Mouse (Mus musculus) liver, embryonic 14.5 days (tissue): Measurements from ENCODE around the gene Mga. TPM values are rescaled to one million over a fixed set of nuclear protein-coding genes. Genes with fewer than 3 reads are reported as not detected.

Experiments
- ATAC-seq: fragments of 200-750 bp; cut with Nextera tagmentation; 2 replicates; pipeline ENCODE4 v1.8.0; 2017; ENCODE audit warnings: moderate number of reproducible peaks, mild to moderate bottlenecking, moderate library complexity; ENCODE audit not compliant: insufficient read depth
- DNase-seq, 3 experiments: peaks; one replicate each; pipeline ENCODE4 v3.0.0-alpha.2; 2012 to 2013; ENCODE audit warnings: low read depth in 3 of 3, low spot score in 3 of 3
- H3K27ac ChIP-seq: fragments of 300-500 bp; sonication (generic); 2 replicates; pipeline ENCODE4 v1.5.1; 2014; ENCODE audit warnings: moderate library complexity, mild to moderate bottlenecking, control low read depth, inconsistent platforms
- H3K27me3 ChIP-seq: fragments of 300-500 bp; sonication (generic); 2 replicates; pipeline ENCODE4 v1.6.1; 2014; ENCODE audit warnings: mild to moderate bottlenecking, low read length, moderate library complexity; ENCODE audit not compliant: control insufficient read depth, insufficient read depth
- H3K36me3 ChIP-seq: fragments of 300-500 bp; sonication (generic); replicated peaks from 2 replicates; pipeline ENCODE4 v1.6.1; 2014; ENCODE audit warnings: low read depth; ENCODE audit not compliant: control insufficient read depth, insufficient read depth
- H3K4me1 ChIP-seq, 2 experiments: fragments of 200-500 bp in 1 of 2; fragments of 300-500 bp in 1 of 2; sonication (generic) in 1 of 2; replicated peaks; 2 replicates each; pipeline ENCODE4 v1.6.1; 2012 to 2014; ENCODE audit warnings: antibody characterized with exemption in 1 of 2, inconsistent platforms in 1 of 2, low read length in 1 of 2; ENCODE audit not compliant: control insufficient read depth in 2 of 2, insufficient read depth in 2 of 2
- H3K4me2 ChIP-seq: fragments of 300-500 bp; sonication (generic); 2 replicates; pipeline ENCODE4 v1.6.1; 2014; ENCODE audit warnings: low read depth, mild to moderate bottlenecking, control low read depth, moderate library complexity
- H3K4me3 ChIP-seq, 2 experiments: fragments of 200-500 bp in 1 of 2; fragments of 300-500 bp in 1 of 2; sonication (generic) in 1 of 2; 2 replicates each; pipeline ENCODE4 v1.5.1; 2012 to 2014; ENCODE audit warnings: low read depth in 2 of 2, low read length in 2 of 2, mild to moderate bottlenecking in 2 of 2, control low read depth in 1 of 2, inconsistent platforms in 1 of 2, moderate library complexity in 1 of 2; ENCODE audit not compliant: insufficient read depth in 1 of 2
- H3K9ac ChIP-seq: fragments of 300-500 bp; sonication (generic); replicated peaks from 2 replicates; pipeline ENCODE4 v1.6.1; 2014; ENCODE audit warnings: mild to moderate bottlenecking, control low read depth, moderate library complexity
- H3K9me3 ChIP-seq: fragments of 300-500 bp; sonication (generic); 2 replicates; pipeline ENCODE4 v1.6.1; 2016; ENCODE audit warnings: low read length, mixed read lengths; ENCODE audit not compliant: control insufficient read depth
- CTCF ChIP-seq: IDR thresholded peaks from 2 replicates; pipeline ENCODE4 v1.5.1; 2016; ENCODE audit warnings: antibody characterized with exemption, low read depth, control low read depth
- EP300 ChIP-seq: IDR thresholded peaks from 2 replicates; pipeline ENCODE4 v1.6.1; 2016; ENCODE audit warnings: antibody characterized with exemption, low read depth
- WGBS: fragments of 180-500 bp; shearing (Covaris S2); extraction: QIAGEN DNeasy Blood & Tissue Kit; methylation state at CpG from one replicate; pipeline ENCODE4 v1.1.7; 2014; ENCODE audit not compliant: insufficient replicate concordance; 5-methylcytosine and 5-hydroxymethylcytosine counted together
- polyA plus RNA-seq, 2 experiments: library from polyadenylated mRNA; depleted of rRNA in 1 of 2; stranded (reverse) in 1 of 2; unstranded in 1 of 2; fragments of >200 nt; fragmentation: Nextera tagmentation in 1 of 2; extraction: Ambion mirVana in 1 of 2; gene quantifications; 2 replicates each; pipeline versions ENCODE4 v1.2.1 to v1.2.3; 2012 to 2014

Gene Mga
- polyA plus RNA-seq, 2 experiments: 4.6 to 6.6 TPM

DNA sequence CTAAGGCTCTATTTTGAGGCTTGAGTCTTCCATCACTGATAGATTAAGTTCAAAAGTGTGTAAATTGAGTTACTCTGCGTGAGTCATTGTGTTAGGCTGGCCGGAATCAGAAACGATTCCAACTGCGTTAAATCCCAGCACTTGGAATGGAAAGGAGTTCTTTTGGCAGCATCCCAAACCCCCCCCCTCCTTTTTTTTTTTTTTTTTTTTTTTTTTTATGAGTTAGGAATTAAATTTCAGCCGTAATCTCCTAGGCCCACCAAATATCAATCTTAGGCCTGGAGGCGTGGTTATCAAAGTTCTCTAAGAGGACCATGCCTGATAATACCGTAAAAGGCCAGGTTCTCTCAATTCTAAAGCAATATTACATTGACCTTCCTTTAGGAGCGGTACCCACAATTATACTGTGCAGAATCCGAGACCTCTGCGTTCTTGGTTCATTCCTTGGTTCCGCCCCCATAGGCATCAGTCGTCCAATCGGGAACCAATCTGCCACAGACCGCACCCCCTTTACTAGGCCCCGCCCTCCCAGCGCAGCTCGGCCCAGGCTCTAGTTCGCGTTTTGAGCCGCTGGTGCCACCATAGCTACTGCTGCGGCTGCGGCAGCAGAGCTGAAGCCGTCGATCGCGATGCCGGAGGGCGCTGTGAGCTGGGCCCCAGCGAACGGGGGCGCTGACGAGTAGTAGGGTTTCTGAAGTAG, 75.0 kb downstream of the Mga start:
- peaks cover 6 to 9% of the 10 kb centered on the region in 2 experiments; a peak in 2 of 4 replicates for H3K4me1 ChIP-seq
- peak overlapping the region; percentile 93 for H3K4me2 ChIP-seq
- no peak for TF ChIP-seq EP300
- peak; percentile 75 for TF ChIP-seq CTCF
- no peaks in the 10 kb centered on the region for H3K27me3 ChIP-seq
- peak overlapping the region; percentile 72 to 80 for H3K4me3 ChIP-seq
- no peak overlapping the region for H3K27ac ChIP-seq
- no peaks in the 10 kb centered on the region for H3K36me3 ChIP-seq
- peak overlapping the region; percentile 80 for H3K9ac ChIP-seq
- WGBS: 7% methylated on average over 32 of the region's 32 CpGs
- ATAC-seq (peak; percentile 100), DNase-seq (peak; percentile 86 to 90 (median 89))
- H3K9me3 ChIP-seq: no peaks in the 10 kb centered on the region

GRCm38 (mm10) chr2:119972537-119972879, 75.5 kb downstream of the Mga start, which contains the start of gene Mapkbp1:
Gene Mapkbp1, plus strand, starts transcription at chr2:119972699.
- no peaks in the 10 kb centered on the region for H3K36me3 ChIP-seq
- H3K4me1 ChIP-seq: peaks cover 6 to 9% of the 10 kb centered on the region in 2 experiments; a peak in 2 of 4 replicates
- peak within 1 kb of the TSS; percentile 80 for H3K9ac ChIP-seq
- peak; percentile 66; the same call in 1 of the 2 replicates for ATAC-seq
- H3K9me3 ChIP-seq: no peaks in the 10 kb centered on the region
- H3K4me3 ChIP-seq: peak within 1 kb of the TSS; percentile 72 to 80
- DNase-seq: no peak
- peak within 1 kb of the TSS; percentile 93 for H3K4me2 ChIP-seq
- no peaks in the 10 kb centered on the region for H3K27me3 ChIP-seq
- WGBS: under 1% methylated on average over 19 of the region's 19 CpGs
- H3K27ac ChIP-seq: no peak within 1 kb of the TSS
- no peak for TF ChIP-seq EP300
- no peak for TF ChIP-seq CTCF

DNA sequence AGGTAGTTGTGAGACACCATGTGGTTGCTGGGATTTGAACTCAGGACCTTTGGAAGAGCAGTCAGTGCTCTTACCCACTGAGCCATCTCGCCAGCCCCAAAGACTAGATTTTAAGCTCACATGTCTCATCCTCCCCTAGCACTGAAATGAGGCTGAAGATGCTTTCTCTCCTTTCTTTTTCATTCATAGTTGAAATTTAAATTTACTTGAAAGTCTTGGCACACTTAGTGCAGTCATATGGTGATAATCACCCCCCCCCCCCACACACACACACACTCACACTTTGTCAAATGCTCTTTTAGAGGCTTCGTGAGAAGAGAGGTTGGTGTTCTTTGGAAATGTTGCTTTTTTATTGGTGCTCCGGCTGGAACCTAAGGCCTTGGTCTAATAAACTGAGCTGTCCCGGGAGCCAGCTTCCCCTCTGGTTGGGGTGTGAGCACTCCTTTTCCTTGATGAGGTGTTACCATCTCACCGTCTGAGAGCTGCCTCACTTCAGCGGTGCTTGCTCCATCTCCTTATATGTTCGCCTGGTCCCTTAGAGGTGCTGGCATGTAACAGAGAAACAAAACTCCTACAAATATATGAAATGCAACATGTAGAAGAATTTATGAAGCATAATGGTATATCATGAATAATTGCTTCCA, 83.4 kb downstream of the Mga start:
- no peak overlapping the region for H3K27ac ChIP-seq
- no peaks in the 10 kb centered on the region for H3K27me3 ChIP-seq
- H3K9ac ChIP-seq: no peak overlapping the region
- no peak overlapping the region for H3K4me3 ChIP-seq
- TF ChIP-seq CTCF: no peak
- no peak for TF ChIP-seq EP300
- ATAC-seq: no peak
- H3K4me1 ChIP-seq: no peaks in the 10 kb centered on the region
- 74% methylated on average over 7 of the region's 7 CpGs for WGBS
- H3K36me3 ChIP-seq: no peaks in the 10 kb centered on the region
- H3K9me3 ChIP-seq: no peaks in the 10 kb centered on the region
- no peak overlapping the region for H3K4me2 ChIP-seq
- no peak for DNase-seq

GRCm38 (mm10) chr2:119981631-119982030, 84.6 kb downstream of the Mga start:
- Histone ChIP-seq H3K36me3 (no peaks in the 10 kb centered on the region), H3K4me3 (no peak overlapping the region), H3K27ac (no peak overlapping the region), H3K4me1 (no peaks in the 10 kb centered on the region; a peak in 1 of 4 replicates), H3K4me2 (no peak overlapping the region), H3K9me3 (no peaks in the 10 kb centered on the region), H3K27me3 (no peaks in the 10 kb centered on the region), H3K9ac (no peak overlapping the region)
- DNase-seq (no peak), ATAC-seq (no peak)
- 66% methylated on average over 2 of the region's 2 CpGs for WGBS
- no peak for TF ChIP-seq CTCF
- no peak for TF ChIP-seq EP300

DNA sequence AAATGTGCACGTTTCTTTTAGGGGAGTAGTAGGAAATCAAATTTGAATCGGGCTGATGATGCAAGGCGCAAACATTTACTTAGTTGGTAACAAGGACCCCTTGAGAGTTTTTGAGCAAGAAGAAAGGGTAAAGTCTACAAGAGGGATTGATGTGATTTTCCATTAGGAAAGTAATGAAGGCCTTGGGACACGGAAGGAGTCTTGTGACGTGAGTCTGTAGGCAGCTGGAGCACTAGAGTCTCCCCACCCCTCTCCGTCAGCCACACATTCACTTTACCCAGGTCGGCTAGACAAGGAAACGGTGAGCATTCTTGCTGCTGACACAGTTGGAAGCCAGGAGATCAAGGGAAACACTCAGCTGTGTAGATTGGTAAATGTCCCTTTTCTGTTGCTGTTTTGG, 88.8 kb downstream of the Mga start:
- no peak overlapping the region for H3K4me3 ChIP-seq
- DNase-seq (no peak), ATAC-seq (no peak)
- H3K4me1 ChIP-seq: no peaks in the 10 kb centered on the region; a peak in 1 of 4 replicates
- H3K4me2 ChIP-seq: no peak overlapping the region
- H3K9ac ChIP-seq: no peak overlapping the region
- H3K9me3 ChIP-seq: no peaks in the 10 kb centered on the region
- no peaks in the 10 kb centered on the region for H3K36me3 ChIP-seq
- H3K27ac ChIP-seq: no peak overlapping the region
- TF ChIP-seq EP300 (no peak), CTCF (no peak)
- 63% methylated on average over 8 of the region's 8 CpGs for whole genome bisulfite sequencing
- H3K27me3 ChIP-seq: no peaks in the 10 kb centered on the region
